Mouse (Mus musculus): ENCODE data around the gene Pax8.

The Pax8 gene

GRCm38 (mm10) chr2:24475420-24475819, at the start of gene Pax8:
Gene Pax8, minus strand, starts transcription at chr2:24475599.
- DNase-seq (ENCODE audit: low read depth, low spot score): no peak

GRCm38 (mm10) chr2:24521430-24522226, 46.2 kb upstream of the Pax8 start:
- DNase-seq (ENCODE audit: low read depth, low spot score): no peak

DNA sequence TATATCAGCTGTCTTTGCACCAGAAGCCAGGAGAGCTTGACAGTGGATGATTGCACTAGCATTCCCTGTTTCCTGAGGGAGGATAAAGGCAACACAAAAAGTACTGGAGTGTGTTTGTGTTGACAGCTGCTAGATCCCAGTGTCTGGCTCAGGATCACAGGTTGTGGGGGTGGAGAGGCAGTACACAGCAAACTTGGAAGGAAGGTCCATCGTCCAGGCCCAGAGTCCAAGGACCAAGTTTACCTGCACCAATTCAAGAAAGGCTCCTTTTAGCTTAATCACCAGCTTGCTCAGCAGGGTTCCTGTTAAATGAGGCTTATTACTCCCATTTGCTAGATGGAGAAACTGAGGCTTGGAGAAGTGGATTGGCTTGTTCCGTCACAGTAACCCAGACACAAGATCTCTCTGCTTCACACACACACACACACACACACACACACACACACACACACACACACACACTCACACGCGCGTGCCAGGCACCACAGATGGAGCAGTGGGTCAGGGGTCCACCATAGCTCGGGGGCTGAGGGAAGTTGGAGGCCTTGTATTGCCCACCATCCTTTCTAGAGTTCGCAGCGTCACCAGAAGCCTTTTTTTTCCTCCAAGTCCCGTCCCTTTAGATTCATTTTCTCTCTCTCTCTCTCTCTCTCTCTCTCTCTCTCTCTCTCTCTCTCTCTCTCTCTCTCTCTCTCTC, 45.3 kb upstream of the Pax8 start:
- DNase-seq (ENCODE audit: low read depth, low spot score): no peak

- DNase-seq (ENCODE audit: low read depth, low spot score): no peak
Observed at GRCm38 (mm10) chr2:24516946-24517345, 41.5 kb upstream of the Pax8 start.

DNA sequence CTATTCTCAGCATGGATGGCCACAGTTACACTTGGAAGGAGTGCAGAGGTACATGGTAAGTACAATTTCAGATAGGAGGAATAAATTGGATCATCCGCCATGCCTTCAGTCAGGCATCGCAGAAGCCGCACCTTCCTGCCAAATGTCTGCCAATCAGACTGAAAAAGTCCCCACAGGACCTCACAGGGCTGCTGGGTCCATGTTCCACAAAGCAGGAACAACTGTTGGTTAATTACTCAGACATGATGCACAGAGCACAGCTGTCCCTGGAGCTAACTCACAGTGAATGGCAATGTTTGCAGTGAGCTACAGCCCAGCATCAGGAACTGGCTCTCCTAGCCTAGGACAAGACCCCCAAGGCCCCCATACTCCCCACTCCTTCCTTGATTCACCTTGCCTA, 32.0 kb upstream of the Pax8 start:
- no peak for DNase-seq (ENCODE audit: low read depth, low spot score)

GRCm38 (mm10) chr2:24502963-24503471, 27.6 kb upstream of the Pax8 start:
- no peak for DNase-seq (ENCODE audit: low read depth, low spot score)

GRCm38 (mm10) chr2:24500921-24501320, 25.5 kb upstream of the Pax8 start:
- DNase-seq (ENCODE audit: low read depth, low spot score): no peak

GRCm38 (mm10) chr2:24490564-24490963, 15.2 kb upstream of the Pax8 start:
- no peak for DNase-seq (ENCODE audit: low read depth, low spot score)

DNA sequence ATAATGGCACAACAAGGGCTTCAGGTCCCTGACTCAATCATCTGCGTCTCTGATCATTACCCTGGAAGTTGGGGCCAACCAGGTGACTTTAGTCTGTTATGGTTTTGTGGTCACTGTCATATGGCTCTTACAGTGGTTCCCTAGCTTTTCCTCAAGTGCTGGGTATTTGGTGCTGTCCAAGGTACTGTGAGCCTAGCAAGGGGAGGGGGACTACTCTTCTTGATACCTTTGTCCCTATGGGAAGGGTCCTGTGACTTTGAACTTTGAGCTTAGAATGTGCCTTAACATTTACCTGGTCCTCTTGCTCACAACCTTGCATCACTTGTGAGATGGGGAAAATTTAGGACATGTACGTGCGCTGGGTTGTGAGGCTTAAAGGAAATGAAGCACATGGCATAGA, 13.3 kb upstream of the Pax8 start:
- DNase-seq (ENCODE audit: low read depth, low spot score): no peak

DNA sequence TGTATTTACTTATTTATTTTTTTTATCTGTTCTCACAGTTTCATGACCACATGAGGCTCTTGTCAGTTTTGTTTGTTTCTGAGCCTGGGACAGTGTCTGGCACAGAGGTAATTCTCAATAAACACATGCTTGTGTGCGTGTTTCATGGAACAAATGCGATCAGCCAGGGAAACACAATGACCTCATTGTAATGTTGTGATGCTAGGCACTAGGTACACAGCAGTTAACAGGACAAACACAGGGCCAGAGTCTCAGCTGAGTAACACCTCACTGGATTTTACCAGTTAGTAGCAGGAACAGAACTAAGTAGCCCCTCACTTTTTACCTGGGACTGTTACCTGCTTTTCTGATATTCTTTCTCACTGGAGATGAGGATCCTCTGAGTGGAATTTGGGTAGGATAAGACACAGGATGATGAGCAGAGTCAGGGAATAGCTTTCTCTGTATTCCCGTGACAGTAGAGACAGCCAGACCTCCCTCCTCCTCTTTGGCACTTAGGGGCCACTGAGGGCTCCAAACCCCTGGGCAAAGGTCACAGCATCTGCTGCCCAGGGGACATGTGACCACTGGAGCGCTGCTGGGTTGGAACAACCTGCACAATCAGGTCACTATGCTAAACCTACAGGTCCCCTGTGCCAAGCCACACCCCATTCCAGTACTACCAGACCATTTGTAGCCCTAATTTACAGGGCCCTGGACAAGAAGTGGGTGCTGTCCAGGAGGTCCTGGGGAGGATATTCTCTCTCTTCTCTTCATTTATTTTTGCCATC, 11.8 kb upstream of the Pax8 start:
- DNase-seq (ENCODE audit: low read depth, low spot score): no peak

DNA sequence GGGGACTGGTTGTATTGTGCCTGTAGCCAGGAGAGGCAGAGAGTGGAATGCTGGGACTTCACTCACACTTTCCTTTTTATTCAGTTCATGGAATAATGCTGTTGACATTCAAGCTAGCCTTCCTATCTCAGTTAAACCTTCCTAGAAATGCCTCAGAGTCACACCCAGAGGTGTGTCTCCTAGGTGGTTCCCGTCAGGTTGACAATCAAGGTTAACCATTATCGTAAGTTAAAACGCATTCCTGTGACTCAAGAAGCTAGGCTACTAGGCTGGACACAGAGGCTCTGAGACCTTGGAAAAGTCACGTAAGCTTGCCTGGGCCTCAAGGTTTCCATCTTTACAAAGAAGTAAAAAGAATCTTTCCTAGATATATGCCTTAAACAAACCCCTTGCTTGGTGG, 10.0 kb upstream of the Pax8 start:
- no peak for DNase-seq (ENCODE audit: low read depth, low spot score)

GRCm38 (mm10) chr2:24479906-24480305, 4.5 kb upstream of the Pax8 start:
- no peak for DNase-seq (ENCODE audit: low read depth, low spot score)

GRCm38 (mm10) chr2:24479151-24479550, 3.8 kb upstream of the Pax8 start:
- DNase-seq (ENCODE audit: low read depth, low spot score): no peak

- DNase-seq (ENCODE audit: low read depth, low spot score): no peak
Observed at GRCm38 (mm10) chr2:24478611-24479010, 3.2 kb upstream of the Pax8 start.

GRCm38 (mm10) chr2:24474514-24475378, 653 bp downstream of the Pax8 start:
- no peak for DNase-seq (ENCODE audit: low read depth, low spot score)

GRCm38 (mm10) chr2:24473641-24474511, 1.5 kb downstream of the Pax8 start:
- no peak for DNase-seq (ENCODE audit: low read depth, low spot score)

- DNase-seq (ENCODE audit: low read depth, low spot score): no peak
Observed at GRCm38 (mm10) chr2:24472677-24473076, 2.7 kb downstream of the Pax8 start.

- no peak for DNase-seq (ENCODE audit: low read depth, low spot score)
Observed at GRCm38 (mm10) chr2:24472111-24472510, 3.3 kb downstream of the Pax8 start.

DNA sequence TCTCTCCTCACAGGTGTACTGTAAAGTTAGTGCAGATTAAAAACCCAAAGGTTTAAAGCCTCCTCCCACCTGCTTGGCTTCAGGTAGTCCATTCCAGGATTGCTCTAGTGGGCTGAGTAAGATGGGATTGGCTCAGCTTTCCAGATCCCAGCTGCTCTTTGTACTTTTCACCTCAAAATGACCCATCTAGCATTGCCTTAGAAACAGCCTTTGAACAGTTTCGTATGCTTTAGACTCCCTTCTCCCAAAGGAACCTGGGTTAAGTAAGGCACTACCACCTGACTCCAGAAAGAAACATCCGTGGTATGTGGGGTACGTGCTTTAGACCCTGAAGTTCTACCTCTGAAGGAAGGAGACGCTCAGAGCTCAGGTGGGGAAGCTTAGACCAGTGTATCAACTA, 6.3 kb downstream of the Pax8 start:
- no peak for DNase-seq (ENCODE audit: low read depth, low spot score)

DNA sequence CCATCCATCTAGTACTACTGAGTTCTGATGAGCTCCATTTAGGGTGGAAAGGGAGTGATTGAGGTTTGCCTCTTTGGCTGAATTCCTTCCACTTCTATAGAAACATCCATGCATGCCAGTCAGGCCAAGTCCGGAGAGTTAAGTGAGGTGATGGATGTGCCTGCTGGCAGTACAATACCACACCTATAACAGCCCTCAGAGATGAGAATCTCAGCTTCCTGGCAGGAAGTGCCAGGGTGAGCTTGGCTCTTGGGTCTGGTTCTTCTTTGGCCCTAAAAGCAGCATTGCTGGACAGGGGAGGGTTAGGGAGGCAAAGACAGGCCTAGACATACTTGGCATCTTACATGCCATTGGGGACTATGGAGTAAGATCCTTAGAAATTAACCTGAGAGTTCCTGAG, 7.0 kb downstream of the Pax8 start:
- DNase-seq (ENCODE audit: low read depth, low spot score): no peak

Measured in skeletal muscle tissue, adult 2 months (tissue).